Mouse (Mus musculus) yolk sac, embryonic 10.5 days (tissue): Measurements from ENCODE around the gene Prex1.

ENCODE experiments used
- DNase-seq: peaks from one replicate; pipeline ENCODE4 v3.0.0-alpha.2; 2017; ENCODE audit warnings: low spot score

Gene Prex1

DNA sequence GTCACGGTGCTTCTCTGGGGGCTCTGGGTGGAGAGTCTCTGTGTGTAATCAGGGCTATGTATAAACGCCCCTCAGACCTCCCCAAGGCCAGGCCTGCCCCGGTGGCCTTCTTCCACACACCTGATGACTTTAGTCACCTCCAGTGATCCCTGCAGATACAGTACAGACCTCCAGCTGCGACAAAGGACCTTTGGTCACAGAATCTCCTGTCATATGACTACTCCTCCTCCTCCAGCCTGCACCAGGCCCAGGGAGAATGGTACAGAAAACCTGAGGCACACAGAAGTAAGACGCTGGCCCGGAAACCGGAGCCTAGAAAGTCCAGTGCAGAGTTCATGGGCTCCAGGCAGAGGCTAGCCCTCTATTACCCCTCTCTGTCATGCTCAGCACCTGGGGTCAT, 152.8 kb downstream of the Prex1 start:
- peak; percentile 44 for DNase-seq

- peak; percentile 31 for DNase-seq
Measured at GRCm38 (mm10) chr2:166559531-166559930, 154.1 kb downstream of the Prex1 start.

GRCm38 (mm10) chr2:166555508-166555907, 158.1 kb downstream of the Prex1 start:
- DNase-seq = no peak

- no peak for DNase-seq
Measured at GRCm38 (mm10) chr2:166554169-166554505, 159.5 kb downstream of the Prex1 start.

DNA sequence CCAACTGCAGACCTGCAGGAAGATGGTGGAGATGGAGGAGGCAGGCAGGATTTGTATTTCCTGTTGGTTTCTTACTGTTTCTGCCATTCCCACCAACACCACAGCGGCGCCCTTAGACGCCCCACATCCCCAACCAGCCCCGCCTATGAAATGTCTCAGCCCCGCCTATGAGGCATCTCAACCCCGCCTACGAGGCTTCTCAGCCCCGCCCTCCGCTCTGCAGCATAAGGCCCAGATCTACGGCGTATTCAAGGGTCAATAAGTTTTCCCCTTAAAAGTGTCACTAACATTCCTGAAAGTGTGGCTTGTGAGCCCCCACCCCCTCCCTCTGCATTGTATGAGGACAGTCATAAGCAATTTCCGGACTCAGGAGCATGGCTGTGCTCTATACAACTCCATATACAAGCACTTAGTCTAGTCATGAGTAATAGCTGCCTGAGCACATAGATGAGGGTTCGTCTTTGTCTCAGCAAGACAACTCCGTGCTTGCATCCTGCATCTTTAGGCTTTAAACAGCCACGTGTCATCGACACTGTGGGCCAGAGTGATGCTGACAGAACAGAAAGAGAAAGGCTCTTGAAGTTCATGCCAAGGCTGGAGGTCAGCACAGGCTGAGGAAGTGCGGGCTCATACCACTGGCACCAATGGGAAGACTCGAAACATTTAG, 160.0 kb downstream of the Prex1 start:
- peak; percentile 61 for DNase-seq

GRCm38 (mm10) chr2:166552657-166553056, 161.0 kb downstream of the Prex1 start:
- DNase-seq = no peak

GRCm38 (mm10) chr2:166551831-166552498, 161.7 kb downstream of the Prex1 start:
- DNase-seq = no peak

DNA sequence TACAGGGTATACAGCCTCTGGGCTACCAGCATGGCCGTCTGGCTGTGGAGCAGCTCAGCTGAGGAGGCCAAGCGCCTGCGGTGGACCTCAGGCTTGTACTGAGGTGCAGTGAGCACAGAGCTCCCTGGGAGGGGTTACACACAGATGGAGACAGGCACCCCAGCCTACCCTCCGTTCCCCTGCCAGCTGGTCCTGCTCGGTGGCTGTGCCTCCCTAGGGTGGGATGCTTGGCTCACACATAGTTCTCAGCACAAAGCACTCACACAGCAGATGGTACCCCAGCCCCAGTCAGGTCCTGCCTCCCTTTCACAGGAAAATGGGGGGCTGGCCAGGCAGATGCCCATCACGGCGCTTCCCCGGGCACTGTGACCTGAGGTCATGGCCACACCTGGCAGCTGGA, 163.8 kb downstream of the Prex1 start:
- DNase-seq = no peak

- DNase-seq = no peak
Measured at GRCm38 (mm10) chr2:166549069-166549468, 164.6 kb downstream of the Prex1 start.

- no peak for DNase-seq
Measured at GRCm38 (mm10) chr2:166545580-166545979, 168.1 kb downstream of the Prex1 start.

- DNase-seq = no peak
Measured at GRCm38 (mm10) chr2:166544575-166545251, 168.9 kb downstream of the Prex1 start.

DNA sequence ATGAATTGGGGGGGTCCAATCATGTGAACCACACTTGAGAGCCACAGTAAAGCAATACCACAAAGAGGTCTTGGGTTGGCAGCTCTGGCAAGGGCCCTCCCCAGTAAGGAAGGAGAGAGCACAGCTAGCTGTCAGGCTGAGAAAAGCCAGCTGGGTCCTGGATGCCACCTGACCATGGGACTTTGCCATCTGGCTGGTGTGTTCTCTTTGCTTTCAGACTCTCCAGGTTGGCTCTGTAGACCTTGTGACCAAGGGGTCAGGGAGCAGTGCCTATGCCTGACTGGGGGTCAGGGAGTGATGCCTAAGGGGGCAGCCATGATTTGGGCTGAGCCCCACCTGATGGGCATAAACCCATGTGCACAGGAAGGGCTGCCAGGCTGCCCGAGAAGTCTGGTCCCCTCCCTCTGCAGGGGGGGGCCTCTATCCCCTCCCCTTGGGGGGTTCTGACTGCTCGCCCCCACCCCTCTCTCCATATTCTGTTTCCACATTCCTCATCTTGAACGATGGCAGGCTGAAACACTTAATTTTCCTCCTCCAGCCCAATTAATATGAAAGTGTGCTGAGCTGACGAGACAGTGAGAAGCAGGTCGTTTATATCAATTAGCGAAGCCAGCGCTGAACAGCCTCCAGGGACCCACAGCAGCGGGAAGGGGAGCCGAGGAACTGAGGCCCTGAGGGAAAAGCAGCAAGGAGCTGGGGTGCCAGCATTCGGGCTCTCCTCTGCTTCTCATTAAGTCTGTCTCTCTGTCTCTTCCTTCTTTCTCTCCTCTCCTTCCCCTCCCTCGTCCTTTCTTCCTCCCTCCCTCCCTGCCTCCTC, 172.3 kb downstream of the Prex1 start:
- no peak for DNase-seq

DNA sequence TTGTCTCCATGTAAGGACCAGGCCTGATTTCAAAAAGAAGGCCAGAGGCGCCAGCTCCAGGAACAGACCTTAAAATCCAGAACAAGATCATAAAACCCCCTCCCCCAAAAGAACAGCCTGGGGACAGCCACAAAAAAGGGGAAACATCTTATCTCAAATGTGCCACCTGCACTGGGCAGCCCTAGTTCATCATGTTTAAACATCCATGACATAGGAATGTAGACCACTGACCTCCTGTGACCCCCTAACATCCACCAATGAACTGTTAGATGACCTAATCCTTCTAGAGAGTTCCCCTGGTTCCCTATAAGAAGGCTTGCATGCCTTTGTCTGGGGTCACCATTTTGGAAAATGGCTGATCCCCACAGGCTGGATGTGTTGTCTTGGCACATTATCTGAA, 173.4 kb downstream of the Prex1 start:
- no peak for DNase-seq

DNA sequence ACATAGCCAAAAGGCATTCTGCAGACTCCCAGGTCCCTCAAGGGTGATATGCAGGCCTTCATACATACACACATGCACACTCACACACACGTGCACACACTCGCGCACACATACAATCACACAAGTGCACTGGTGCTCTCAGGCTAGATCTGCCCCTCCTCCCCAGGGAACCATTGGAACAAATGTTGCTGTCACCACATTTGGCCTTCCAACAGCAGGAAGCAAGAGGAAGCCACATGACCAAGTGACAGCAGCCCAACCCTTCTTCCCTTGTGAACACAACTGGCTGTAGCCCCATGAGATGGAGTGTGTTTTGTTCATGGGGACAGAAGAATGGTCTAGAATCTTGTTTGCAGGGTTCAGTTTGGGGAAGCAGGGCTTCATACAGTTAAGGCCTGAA, 176.7 kb downstream of the Prex1 start:
- no peak for DNase-seq

- DNase-seq = no peak
Measured at GRCm38 (mm10) chr2:166535519-166535918, 178.1 kb downstream of the Prex1 start.

DNA sequence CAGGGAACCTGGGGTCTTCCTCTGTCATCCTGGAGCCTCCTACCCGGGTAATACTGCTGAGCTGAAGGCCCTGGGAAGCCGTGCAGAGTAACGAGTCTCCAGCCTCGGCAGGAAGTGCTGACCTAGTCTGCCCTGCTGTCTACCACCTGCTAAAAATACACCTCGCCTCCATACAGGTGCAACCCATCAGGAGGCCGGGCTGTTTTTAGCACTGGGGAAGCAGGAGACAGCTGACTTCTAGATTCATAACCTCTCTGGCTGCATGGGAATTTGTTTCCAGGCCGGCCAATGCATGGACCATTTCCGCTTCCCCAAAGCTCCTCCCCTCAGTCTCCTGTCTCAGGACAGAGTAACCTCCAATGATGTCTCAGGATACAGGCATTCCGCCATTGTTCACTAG, 187.4 kb downstream of the Prex1 start:
- DNase-seq = no peak

DNA sequence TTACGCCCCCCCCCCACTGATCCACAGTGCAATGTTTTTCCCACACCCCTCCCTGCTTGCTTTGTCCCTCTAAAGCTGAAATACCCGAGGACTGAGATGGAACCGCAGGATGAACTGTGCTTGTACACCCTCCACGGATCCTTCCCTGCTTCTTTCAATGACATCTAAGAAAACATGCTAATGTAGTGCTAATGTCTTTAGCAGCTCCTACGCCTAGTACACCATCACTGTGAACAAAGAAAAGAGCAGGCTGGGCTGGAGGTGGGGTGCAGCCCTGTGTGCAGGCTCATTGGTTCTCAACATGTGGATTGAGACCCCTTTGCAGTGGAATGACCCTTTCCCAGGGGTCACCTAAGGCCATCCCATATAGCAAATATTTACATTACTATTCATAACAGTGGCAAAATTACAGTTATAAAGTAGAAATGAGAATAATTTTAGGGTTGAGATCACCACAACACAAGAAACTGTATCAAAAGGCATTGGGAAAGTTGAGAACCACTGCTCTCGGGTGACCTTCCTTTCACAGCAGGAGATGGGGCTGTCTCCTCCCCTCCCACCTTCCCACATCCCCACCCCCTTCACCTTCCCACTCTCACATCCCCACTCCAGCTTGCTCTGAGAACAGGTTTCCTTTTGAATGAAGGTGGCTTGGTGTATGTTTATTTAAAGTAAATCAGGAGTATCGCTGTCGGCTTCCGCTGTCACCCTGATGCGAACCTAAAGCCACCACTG, 190.3 kb downstream of the Prex1 start:
- DNase-seq = no peak

DNA sequence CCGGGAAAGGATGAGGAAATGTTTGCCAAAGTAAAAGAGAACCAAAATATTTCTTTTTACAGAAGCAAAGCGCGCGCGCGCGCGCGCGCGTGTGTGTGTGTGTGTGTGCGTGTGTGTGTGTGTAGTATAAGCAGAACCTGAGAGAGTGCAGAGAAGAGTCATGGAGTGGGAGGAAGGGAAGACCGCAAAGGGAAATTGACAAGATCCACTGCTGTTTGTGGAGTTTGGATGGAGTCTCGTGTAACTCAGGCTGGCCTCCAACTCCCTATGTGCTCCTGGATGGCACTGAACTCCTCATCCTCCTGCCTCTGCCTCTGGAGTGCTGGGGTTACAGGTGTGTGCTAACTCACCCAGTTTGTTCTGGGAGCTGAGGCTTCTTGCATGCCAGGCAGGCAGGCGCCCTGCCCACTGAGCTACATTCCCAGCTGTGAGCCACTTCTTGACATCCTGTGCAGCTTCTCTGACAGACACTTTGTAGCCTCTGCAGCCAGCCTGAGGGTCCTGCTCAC, 191.0 kb downstream of the Prex1 start:
- no peak for DNase-seq

DNA sequence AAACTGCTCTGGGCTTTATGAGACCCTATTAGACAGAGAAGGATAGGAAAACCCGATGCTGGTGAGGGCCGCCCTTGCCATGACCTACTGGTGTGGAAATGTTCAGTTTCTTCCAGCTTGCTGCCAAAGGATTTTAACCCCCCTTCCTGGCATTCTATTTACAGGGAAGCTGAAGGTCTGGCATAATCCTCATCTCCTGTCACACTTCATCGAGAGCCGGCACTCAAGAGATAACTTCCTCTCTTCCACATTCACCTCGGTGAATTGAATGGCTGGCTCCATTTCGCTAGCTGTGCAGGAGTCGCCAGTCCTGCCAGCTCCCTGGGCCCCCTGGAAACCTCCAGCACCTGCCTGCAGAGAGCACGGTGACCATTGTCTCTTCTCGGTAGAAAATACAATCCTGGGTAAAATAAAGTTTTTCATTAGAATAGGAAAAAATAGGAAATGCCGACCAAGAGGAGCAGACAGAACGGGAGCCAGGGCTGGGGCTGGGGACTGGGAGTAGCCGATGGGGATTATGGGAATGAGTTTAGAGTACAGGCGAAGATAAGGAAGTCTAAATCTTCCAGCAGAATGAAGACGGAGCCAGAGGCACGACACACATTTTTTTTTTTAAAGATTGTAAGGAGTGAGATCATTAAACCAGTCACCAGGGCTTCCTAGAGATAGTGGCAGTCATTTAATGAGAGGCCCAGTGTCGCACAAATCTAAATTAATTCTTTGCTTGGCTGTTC, 191.6 kb downstream of the Prex1 start:
- DNase-seq = no peak

- no peak for DNase-seq
Measured at GRCm38 (mm10) chr2:166521461-166521860, 192.2 kb downstream of the Prex1 start.

DNA sequence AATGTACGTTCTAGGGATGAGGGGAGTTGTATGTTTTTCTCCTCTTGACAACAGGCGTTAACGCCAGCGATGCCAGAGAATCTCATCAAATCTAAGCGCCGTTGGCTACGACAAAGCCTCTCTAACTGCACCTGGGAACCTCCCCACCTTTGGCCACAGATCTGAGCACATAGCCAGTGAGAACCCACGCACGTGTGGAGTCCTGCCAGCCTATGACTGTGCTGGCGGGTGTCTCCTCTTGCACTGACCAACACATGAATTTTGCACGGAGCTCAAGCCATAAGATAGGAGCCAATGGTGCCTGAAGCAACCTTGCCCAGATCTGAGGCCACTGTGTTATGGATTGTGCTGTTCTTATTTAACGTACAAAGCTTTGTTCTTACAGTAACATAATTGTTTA, 193.1 kb downstream of the Prex1 start:
- DNase-seq = no peak
